Mouse (Mus musculus) liver, adult 10 weeks (tissue): ENCODE results near the gene Brd2. TPM values are rescaled to one million over a fixed set of nuclear protein-coding genes. Genes with fewer than 3 reads are reported as not detected.

ENCODE experiments used
- polyA plus RNA-seq: library from polyadenylated mRNA; stranded (reverse); fragments of 350-450 nt; fragmentation: Illumina TruSeq; extraction: RNeasy Lipid Tissue Mini Kit (QIAGEN cat#74804); gene quantifications from one replicate; pipeline ENCODE4 v1.2.3, GENCODE M21; 2014; ENCODE audit warnings: low read depth, low replicate concordance

The Brd2 gene
- 94.0 TPM for polyA plus RNA-seq

DNA sequence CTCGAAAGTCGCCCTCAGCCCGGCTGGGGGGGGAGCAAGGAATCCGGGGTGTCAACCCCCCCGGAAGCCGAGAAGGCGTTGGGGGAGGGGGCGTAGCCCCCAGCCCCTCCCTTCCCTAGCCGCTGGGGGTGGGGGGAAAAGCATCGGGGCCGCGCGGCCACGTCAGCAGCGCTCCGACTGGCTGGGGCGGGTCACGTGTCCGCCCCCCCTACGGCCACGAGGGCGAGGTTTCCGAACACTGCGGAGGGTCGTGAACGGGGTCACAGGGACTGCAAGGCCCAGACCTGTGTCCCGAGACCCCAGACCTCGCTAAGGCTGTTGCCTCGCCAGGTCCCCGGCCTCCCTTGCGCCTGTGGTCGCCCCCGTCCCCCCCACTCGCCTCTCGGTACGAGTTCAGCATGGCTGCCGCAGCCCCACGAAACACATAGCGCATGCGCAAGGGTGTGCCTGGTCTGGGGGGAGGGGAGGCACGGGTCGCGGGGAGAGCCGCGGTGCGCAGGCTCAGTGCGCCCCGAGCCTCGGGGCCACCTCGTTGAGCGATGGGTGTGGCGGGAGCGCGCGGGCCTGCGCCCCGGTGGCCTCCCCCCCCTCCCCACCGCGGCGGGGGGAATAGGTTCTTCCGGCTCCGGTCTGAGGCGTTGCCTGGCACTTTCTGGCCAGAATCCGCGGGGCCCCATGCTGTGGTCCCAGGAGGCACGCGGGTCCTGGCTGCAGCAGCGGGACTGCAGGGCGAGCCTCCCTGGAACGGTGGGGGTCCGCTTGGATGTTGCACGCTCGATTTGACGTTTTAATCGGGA lies at the start of gene Brd2:
Brd2 (minus strand) TSS at position 447 of the 797 bp plus-strand sequence.

DNA sequence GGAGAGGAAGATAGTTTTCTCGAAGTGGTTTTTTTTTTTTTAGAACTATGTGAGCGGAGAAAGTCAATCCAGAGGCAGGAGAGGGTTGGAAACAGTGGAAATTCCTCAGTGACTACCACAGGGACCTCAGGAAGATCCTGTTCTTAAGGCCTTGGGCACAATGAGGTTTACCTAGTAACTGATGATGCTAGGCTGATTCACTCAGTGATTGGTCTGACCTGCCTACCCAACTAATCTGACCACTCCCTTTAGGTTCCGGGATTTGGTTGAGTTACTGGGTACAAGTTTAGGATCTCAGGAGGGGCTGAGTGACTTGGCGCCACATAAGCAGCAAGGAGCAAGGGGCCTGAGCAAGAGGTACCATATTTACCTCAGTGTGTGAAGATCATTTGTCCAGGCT lies 30.5 kb upstream of the Brd2 start, which contains the start of gene H2-DMb1:
H2-DMb1 (plus strand) TSS at position 150 of the 400 bp plus-strand sequence.

DNA sequence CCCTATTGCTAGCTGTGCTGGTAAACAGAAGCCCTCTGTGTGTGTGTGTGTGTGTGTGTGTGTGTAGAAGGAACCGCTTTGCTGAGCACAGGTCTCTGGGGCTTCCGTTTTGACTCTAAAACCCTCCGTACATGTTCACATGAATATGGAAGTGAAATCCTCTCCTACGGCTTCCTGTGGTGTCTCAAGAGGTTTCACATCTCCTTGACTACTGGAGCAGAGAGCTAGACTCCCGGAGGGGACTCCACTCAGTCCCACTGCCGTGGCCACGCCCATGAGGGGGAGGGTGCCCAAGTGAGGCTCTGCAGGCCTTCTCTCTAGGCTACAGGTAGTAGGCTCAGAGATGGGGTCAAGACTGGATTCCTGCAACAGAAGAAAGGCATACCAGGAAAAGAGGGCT lies 20.6 kb upstream of the Brd2 start, which contains the start of gene H2-DMb2:
H2-DMb2 (plus strand) TSS at position 275 of the 400 bp plus-strand sequence.

DNA sequence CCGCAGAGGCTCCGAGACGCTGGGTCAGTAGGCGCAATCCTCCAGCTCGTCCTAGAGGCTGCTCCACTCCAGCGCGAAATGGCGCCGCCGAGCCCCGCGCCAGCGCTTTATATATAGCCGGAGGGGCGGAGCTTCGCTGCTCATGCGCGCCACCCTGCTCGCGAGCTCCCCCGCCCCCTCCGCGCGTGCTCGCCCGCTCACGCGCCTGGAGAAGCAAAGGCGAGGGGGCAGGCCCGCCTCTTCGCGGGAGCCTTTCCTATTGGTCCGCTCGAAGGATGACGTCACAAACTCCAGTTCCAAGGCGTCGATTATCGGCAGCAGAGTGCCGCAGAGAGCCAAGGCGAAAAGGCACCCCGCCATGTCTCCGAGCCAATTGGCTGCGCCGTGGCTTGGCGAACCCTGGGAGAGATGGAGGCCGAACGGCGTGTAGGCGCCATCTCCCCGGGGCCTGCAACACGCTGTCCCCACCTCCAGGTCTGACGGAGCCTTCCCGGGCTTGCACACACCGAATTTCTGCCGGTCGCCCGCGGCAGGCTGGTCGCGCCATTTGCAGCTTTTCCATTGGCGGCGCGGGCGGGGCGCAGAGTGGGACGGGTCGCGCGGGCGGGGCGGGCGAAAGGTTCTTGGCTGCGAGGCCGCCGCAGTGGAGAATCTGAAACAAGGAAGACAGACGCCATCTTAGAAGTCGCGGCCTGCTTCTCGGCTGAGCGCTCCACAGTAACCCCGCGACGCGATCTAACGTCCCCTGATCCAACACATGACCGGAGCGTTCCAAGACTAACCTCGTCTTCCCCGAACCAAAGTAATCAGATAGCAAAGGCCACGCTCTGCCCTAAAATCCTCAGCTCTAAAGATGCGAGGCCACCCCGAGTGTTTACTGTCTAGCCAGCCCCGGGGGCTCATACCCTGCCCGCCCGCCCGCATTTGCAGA lies 2.9 kb downstream of the Brd2 start, which contains the start of gene H2-DMa:
H2-DMa (plus strand) TSS at position 293 of the 931 bp plus-strand sequence.

DNA sequence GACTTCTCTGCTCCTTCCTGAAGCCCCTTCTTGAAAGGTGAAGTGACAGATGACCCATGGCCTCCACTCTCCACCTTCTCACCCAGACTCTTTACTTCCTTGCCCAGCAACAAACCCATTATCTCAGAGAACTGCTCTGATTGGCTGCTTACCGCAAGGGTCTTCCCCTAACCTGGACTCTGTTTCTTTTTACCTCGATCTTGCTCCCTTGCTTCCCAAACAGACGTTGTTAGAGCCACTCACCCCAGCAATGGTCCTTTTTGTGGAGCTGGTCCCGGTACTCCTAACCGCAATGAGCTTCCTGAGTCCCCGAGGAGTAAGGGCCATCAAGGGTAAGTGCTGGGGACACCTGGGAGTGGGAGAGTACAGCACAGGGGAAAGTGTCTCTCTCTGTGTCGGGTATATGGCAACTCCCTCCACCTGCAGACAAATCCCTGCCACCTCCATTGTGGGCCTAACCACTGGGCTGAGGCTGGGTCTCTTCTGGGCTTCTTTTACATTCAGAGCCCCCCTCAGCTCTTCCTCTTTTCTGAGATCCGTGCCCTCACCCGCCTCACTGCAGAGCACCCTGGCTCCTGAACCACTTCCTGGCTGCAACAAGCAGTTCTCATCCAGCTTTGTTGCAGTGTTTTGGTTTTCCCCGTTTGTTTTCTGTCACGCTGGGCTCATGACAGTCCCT lies 30.1 kb downstream of the Brd2 start, which contains the start of gene H2-Oa:
H2-Oa (plus strand) TSS at position 144 of the 679 bp plus-strand sequence.

Other genes starting within 250 kb of the Brd2 start
- not detected for gene Gm7029, start 248.8 kb downstream of the Brd2 start, polyA plus RNA-seq
- gene Kifc1, start 232.0 kb downstream of the Brd2 start, polyA plus RNA-seq: not detected
- gene Platr17, start 217.5 kb downstream of the Brd2 start, polyA plus RNA-seq: not detected
- 3.7 TPM for gene Daxx, start 213.2 kb downstream of the Brd2 start, polyA plus RNA-seq
- 29.5 TPM for gene Tapbp, start 206.7 kb downstream of the Brd2 start, polyA plus RNA-seq
- gene Zbtb22, start 206.7 kb downstream of the Brd2 start, polyA plus RNA-seq: 1.7 TPM
- gene Rgl2, start 193.1 kb downstream of the Brd2 start, polyA plus RNA-seq: 0.64 TPM
- gene Pfdn6, start 182.3 kb downstream of the Brd2 start, polyA plus RNA-seq: 12.6 TPM
- gene Wdr46, start 182.0 kb downstream of the Brd2 start, polyA plus RNA-seq: 1.2 TPM
- gene B3galt4, start 171.1 kb downstream of the Brd2 start, polyA plus RNA-seq: not detected
- 3.0 TPM for gene Vps52, start 166.8 kb downstream of the Brd2 start, polyA plus RNA-seq
- gene Rps18, start 166.6 kb downstream of the Brd2 start, polyA plus RNA-seq: 51.8 TPM
- 848 TPM for gene H2-K1, start 122.3 kb downstream of the Brd2 start, polyA plus RNA-seq
- 1.8 TPM for gene Ring1, start 98.0 kb downstream of the Brd2 start, polyA plus RNA-seq
- 13.3 TPM for gene H2-Ke6, start 94.6 kb downstream of the Brd2 start, polyA plus RNA-seq
- 3.2 TPM for gene Slc39a7, start 91.0 kb downstream of the Brd2 start, polyA plus RNA-seq
- gene Rxrb, start 90.8 kb downstream of the Brd2 start, polyA plus RNA-seq: 1.4 TPM
- not detected for gene Col11a2, start 83.2 kb downstream of the Brd2 start, polyA plus RNA-seq
- not detected for gene H2-Oa, start 30.3 kb downstream of the Brd2 start, polyA plus RNA-seq
- 1.2 TPM for gene H2-DMa, start 3.1 kb downstream of the Brd2 start, polyA plus RNA-seq
- gene H2-DMb2, start 20.7 kb upstream of the Brd2 start, polyA plus RNA-seq: 0.64 TPM
- gene H2-DMb1, start 30.4 kb upstream of the Brd2 start, polyA plus RNA-seq: 2.6 TPM
- gene Tap1, start 64.9 kb upstream of the Brd2 start, polyA plus RNA-seq: 2.8 TPM
- 6.2 TPM for gene Psmb9, start 65.1 kb upstream of the Brd2 start, polyA plus RNA-seq
- gene Psmb8, start 75.1 kb upstream of the Brd2 start, polyA plus RNA-seq: 3.0 TPM
- gene Tap2, start 80.9 kb upstream of the Brd2 start, polyA plus RNA-seq: 1.1 TPM
- gene H2-Ob, start 116.3 kb upstream of the Brd2 start, polyA plus RNA-seq: 1.2 TPM
- gene H2-Ab1, start 135.1 kb upstream of the Brd2 start, polyA plus RNA-seq: 18.9 TPM
- 22.0 TPM for gene H2-Aa, start 165.2 kb upstream of the Brd2 start, polyA plus RNA-seq
- 3.5 TPM for gene H2-Eb1, start 183.2 kb upstream of the Brd2 start, polyA plus RNA-seq
- gene H2-Eb2, start 203.0 kb upstream of the Brd2 start, polyA plus RNA-seq: 0.11 TPM
- gene Btnl2, start 232.2 kb upstream of the Brd2 start, polyA plus RNA-seq: not detected